Mouse (Mus musculus): ENCODE results near the gene Dpep1. TPM values are rescaled to one million over a fixed set of nuclear protein-coding genes. Genes with fewer than 3 reads are reported as not detected.
A peak's percentile ranks its signal among the peaks of the same experiment; 100 is the strongest.
"Not testable (repeated sequence)": the region's sequence is repeated elsewhere in the genome, so short reads cannot be mapped to it uniquely, and the experiment has no call there.

Gene Dpep1
- polyA plus RNA-seq, 1 experiment from 2014 or later: 0.40 TPM

DNA sequence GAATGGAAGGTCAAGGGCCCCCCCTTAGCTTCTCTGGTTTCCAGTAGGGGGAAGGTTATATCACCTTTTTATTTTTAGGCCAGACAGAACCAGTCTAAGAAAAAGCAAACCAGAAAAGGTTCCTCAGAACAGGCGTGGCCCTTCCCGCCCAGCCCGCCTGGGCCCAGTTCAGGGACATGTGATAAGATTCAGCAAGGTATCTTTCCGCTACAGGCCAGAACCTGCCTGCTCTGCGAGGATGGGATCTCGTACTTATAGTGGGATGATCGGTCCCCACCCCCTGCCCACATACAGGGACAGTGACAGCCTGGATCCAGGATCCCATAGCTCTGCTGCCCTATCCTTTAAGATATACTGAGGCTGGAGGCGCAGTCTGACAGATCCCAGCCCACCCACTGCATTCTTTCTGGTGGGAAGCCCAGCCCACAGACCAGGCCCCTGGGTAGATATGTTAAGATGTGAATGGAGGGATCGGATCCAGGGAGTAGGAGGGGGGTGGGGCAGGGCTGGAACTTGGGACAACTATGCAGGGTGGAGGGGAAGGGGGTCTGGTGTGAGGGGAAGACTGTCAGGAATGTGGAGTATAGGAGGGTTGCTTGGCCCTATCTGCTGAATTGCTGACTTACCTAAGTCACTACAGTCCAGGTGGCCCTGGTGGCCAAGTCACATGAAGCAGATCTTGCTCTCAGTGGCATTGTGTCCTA, 29.8 kb upstream of the Dpep1 start:
- no peaks in the 10 kb centered on the region for H3K9me3 ChIP-seq (replicated peaks; ENCODE audit: control insufficient read depth, low read length, poor library complexity, severe bottlenecking)
- no peaks in the 10 kb centered on the region for H3K4me1 ChIP-seq (ENCODE audit: control insufficient read depth, insufficient read depth, low read length)
- no peak overlapping the region for H3K9ac ChIP-seq (ENCODE audit: low read depth, low read length)
- no peak for ATAC-seq
- no peak overlapping the region for H3K4me2 ChIP-seq (ENCODE audit: low read length)
- no peaks in the 10 kb centered on the region for H3K36me3 ChIP-seq (ENCODE audit: control insufficient read depth, insufficient read depth, low read length)
- no peaks in the 10 kb centered on the region for H3K27me3 ChIP-seq (ENCODE audit: control insufficient read depth, insufficient read depth, low read depth, low read length)
- no peak overlapping the region for H3K4me3 ChIP-seq (ENCODE audit: low read depth, low read length)
- WGBS: 87% methylated on average over 9 of the region's 9 CpGs
- no peak overlapping the region for H3K27ac ChIP-seq (ENCODE audit: low read length)

GRCm38 (mm10) chr8:123157888-123158465, 28.1 kb upstream of the Dpep1 start, which contains the start of gene Sult5a1:
Sult5a1 (minus strand) TSS chr8:123158315.
- Histone ChIP-seq H3K36me3 (ENCODE audit: control insufficient read depth, insufficient read depth, low read length) (no peaks in the 10 kb centered on the region), H3K9me3 (replicated peaks; ENCODE audit: control insufficient read depth, low read length, poor library complexity, severe bottlenecking) (no peaks in the 10 kb centered on the region), H3K27ac (ENCODE audit: low read length) (no peak within 1 kb of the TSS), H3K4me3 (ENCODE audit: low read depth, low read length) (no peak within 1 kb of the TSS), H3K4me1 (ENCODE audit: control insufficient read depth, insufficient read depth, low read length) (no peaks in the 10 kb centered on the region), H3K27me3 (ENCODE audit: control insufficient read depth, insufficient read depth, low read depth, low read length) (no peaks in the 10 kb centered on the region), H3K9ac (ENCODE audit: low read depth, low read length) (no peak within 1 kb of the TSS), H3K4me2 (ENCODE audit: low read length) (no peak within 1 kb of the TSS)
- no peak for ATAC-seq
- WGBS: 30% methylated on average over 13 of the region's 13 CpGs

DNA sequence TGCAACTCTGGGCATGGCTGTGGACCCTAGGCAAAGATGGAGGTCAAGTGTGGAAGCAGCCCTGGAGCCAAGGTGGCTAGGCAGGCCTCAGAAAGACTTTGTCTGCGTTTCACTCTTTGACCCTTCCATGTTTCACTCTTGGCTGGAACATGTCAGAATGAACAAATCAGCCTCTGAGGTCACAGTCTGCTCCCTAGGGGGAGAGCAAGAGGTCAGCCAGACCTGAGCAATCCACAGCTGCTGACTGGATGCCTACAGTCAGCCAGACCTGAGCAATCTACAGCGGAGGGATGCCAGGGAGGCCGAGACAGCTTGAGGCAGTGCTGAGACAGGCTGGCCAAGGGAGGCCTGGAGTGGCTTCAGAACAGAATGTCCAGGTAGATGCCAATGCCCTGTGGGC, 4.7 kb upstream of the Dpep1 start:
- no peaks in the 10 kb centered on the region for H3K36me3 ChIP-seq (ENCODE audit: control insufficient read depth, insufficient read depth, low read length)
- no peak overlapping the region for H3K9ac ChIP-seq (ENCODE audit: low read depth, low read length)
- no peaks in the 10 kb centered on the region for H3K27me3 ChIP-seq (ENCODE audit: control insufficient read depth, insufficient read depth, low read depth, low read length)
- no peak overlapping the region for H3K27ac ChIP-seq (ENCODE audit: low read length)
- peaks cover 3% of the 10 kb centered on the region; the same call in 1 of the 2 replicates for H3K9me3 ChIP-seq (replicated peaks; ENCODE audit: control insufficient read depth, low read length, poor library complexity, severe bottlenecking)
- WGBS: 82% methylated on average over 3 of the region's 3 CpGs
- no peak for ATAC-seq
- H3K4me1 ChIP-seq (ENCODE audit: control insufficient read depth, insufficient read depth, low read length): no peaks in the 10 kb centered on the region
- H3K4me3 ChIP-seq (ENCODE audit: low read depth, low read length): no peak overlapping the region
- H3K4me2 ChIP-seq (ENCODE audit: low read length): no peak overlapping the region

DNA sequence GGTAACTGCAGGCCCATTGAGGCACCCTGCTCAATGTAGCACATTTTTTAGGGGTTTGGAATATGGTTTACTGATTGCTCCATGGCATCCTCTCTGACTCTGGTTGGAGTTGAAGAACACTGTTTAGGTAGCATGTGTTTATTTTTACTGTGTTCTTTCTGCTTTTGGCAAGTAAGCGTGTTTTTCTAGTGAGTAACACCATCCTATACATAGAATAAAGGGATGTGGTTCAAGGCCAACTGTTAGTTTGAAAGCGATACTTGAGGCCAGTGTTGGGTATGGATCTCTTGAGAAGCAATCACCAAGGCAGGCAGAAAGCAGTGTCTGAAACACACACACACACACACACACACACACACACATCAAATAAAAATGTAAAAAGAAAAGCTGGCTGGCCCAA, 2.0 kb downstream of the Dpep1 start:
- no peaks in the 10 kb centered on the region for H3K27me3 ChIP-seq (ENCODE audit: control insufficient read depth, insufficient read depth, low read depth, low read length)
- H3K4me2 ChIP-seq (ENCODE audit: low read length): no peak overlapping the region
- 79% methylated on average over 2 of the region's 2 CpGs for WGBS
- ATAC-seq: no peak
- H3K9ac ChIP-seq (ENCODE audit: low read depth, low read length): no peak overlapping the region
- no peaks in the 10 kb centered on the region for H3K36me3 ChIP-seq (ENCODE audit: control insufficient read depth, insufficient read depth, low read length)
- no peak overlapping the region for H3K4me3 ChIP-seq (ENCODE audit: low read depth, low read length)
- no peaks in the 10 kb centered on the region for H3K4me1 ChIP-seq (ENCODE audit: control insufficient read depth, insufficient read depth, low read length)
- H3K9me3 ChIP-seq (replicated peaks; ENCODE audit: control insufficient read depth, low read length, poor library complexity, severe bottlenecking): no peaks in the 10 kb centered on the region
- H3K27ac ChIP-seq (ENCODE audit: low read length): no peak overlapping the region

DNA sequence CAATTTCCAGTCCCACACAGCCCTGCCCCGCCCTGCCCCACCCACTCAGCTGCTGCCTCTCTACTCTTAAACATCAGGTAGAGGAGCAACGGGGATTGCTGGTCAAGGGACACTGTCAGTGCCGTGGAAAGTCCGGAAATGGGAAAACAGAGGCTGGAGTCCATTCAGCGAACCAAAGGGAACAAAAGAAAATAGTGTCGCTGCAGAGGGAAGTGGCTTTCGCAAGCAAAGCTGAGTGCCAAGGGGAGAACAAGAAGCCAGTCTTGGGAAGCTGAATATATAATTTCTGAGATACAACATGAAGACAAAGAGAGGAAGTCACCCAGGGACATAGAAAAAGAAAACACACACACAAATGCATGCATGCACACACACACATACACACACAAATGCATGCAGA, 2.8 kb downstream of the Dpep1 start:
- Histone ChIP-seq H3K27ac (ENCODE audit: low read length) (no peak overlapping the region), H3K27me3 (ENCODE audit: control insufficient read depth, insufficient read depth, low read depth, low read length) (no peaks in the 10 kb centered on the region), H3K36me3 (ENCODE audit: control insufficient read depth, insufficient read depth, low read length) (no peaks in the 10 kb centered on the region), H3K9ac (ENCODE audit: low read depth, low read length) (no peak overlapping the region), H3K4me3 (ENCODE audit: low read depth, low read length) (no peak overlapping the region), H3K9me3 (replicated peaks; ENCODE audit: control insufficient read depth, low read length, poor library complexity, severe bottlenecking) (no peaks in the 10 kb centered on the region), H3K4me1 (ENCODE audit: control insufficient read depth, insufficient read depth, low read length) (no peaks in the 10 kb centered on the region), H3K4me2 (ENCODE audit: low read length) (no peak overlapping the region)
- ATAC-seq: no peak
- 72% methylated on average over 7 of the region's 7 CpGs for WGBS

DNA sequence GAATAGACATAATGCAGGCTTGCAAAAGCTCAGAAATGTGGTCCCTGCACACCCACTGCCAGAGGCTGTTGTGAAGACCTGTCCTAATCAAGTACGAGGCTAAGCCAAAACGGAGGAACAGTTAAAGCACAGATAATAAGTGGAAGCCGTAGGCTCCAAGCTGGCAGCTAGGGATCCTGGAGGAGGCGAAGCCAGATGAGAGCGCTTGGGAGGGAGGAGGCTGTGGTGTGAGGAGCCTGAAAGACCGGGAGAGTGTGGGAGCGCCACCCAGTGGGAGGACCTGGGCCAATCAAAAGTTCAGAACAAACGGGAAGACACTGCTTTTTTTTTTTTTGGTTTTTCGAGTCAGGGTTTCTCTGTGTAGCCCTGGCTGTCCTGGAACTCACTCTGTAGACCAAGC, 4.6 kb downstream of the Dpep1 start:
- no peak overlapping the region for H3K9ac ChIP-seq (ENCODE audit: low read depth, low read length)
- no peaks in the 10 kb centered on the region for H3K36me3 ChIP-seq (ENCODE audit: control insufficient read depth, insufficient read depth, low read length)
- no peak overlapping the region for H3K4me2 ChIP-seq (ENCODE audit: low read length)
- ATAC-seq: 0 out of 2 replicates have a peak, but pooled peaks have one; percentile 51
- WGBS: 1% methylated on average over 9 of the region's 9 CpGs
- no peaks in the 10 kb centered on the region for H3K27me3 ChIP-seq (ENCODE audit: control insufficient read depth, insufficient read depth, low read depth, low read length)
- H3K9me3 ChIP-seq (replicated peaks; ENCODE audit: control insufficient read depth, low read length, poor library complexity, severe bottlenecking): no peaks in the 10 kb centered on the region
- no peak overlapping the region for H3K27ac ChIP-seq (ENCODE audit: low read length)
- no peak overlapping the region for H3K4me3 ChIP-seq (ENCODE audit: low read depth, low read length)
- no peaks in the 10 kb centered on the region for H3K4me1 ChIP-seq (ENCODE audit: control insufficient read depth, insufficient read depth, low read length)

- Histone ChIP-seq H3K4me1 (ENCODE audit: control insufficient read depth, insufficient read depth, low read length) (no peaks in the 10 kb centered on the region), H3K27me3 (ENCODE audit: control insufficient read depth, insufficient read depth, low read depth, low read length) (no peaks in the 10 kb centered on the region), H3K4me2 (ENCODE audit: low read length) (no peak overlapping the region), H3K4me3 (ENCODE audit: low read depth, low read length) (no peak overlapping the region), H3K27ac (ENCODE audit: low read length) (no peak overlapping the region), H3K9ac (ENCODE audit: low read depth, low read length) (no peak overlapping the region), H3K36me3 (ENCODE audit: control insufficient read depth, insufficient read depth, low read length) (no peaks in the 10 kb centered on the region), H3K9me3 (replicated peaks; ENCODE audit: control insufficient read depth, low read length, poor library complexity, severe bottlenecking) (no peaks in the 10 kb centered on the region)
- ATAC-seq: no peak
- 63% methylated on average over 8 of the region's 8 CpGs for WGBS
These were observed 5.9 kb downstream of the Dpep1 start for GRCm38 (mm10) chr8:123191908-123192307.

DNA sequence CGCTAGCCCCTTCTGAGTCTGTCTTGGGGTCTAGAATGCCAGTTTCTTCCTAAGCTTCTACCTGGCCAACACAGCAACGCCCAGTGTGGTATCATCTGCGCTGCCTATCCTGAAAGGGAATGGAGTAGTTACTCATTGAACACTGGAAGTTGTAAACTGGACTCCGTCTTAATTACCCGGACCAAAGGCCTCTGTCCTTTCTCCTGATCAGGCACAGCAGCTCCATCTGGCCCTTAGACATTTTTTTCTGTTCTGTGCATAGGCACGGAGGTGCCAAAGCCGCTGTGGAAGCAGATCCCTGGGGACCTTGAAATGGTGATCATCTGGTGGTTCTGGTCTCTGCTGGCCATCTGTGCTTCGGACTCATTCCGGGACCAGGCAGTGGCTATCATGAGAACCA, 7.7 kb downstream of the Dpep1 start:
- Histone ChIP-seq H3K4me3 (ENCODE audit: low read depth, low read length) (no peak overlapping the region), H3K27me3 (ENCODE audit: control insufficient read depth, insufficient read depth, low read depth, low read length) (no peaks in the 10 kb centered on the region), H3K27ac (ENCODE audit: low read length) (no peak overlapping the region), H3K9me3 (replicated peaks; ENCODE audit: control insufficient read depth, low read length, poor library complexity, severe bottlenecking) (no peaks in the 10 kb centered on the region), H3K4me1 (ENCODE audit: control insufficient read depth, insufficient read depth, low read length) (no peaks in the 10 kb centered on the region), H3K9ac (ENCODE audit: low read depth, low read length) (no peak overlapping the region), H3K36me3 (ENCODE audit: control insufficient read depth, insufficient read depth, low read length) (no peaks in the 10 kb centered on the region), H3K4me2 (ENCODE audit: low read length) (no peak overlapping the region)
- 88% methylated on average over 9 of the region's 9 CpGs for WGBS
- ATAC-seq: no peak

GRCm38 (mm10) chr8:123197016-123197415, 11.0 kb downstream of the Dpep1 start:
- WGBS: 74% methylated on average over 5 of the region's 5 CpGs

More at GRCm38 (mm10) chr8:123197016-123197415, 11.0 kb downstream of the Dpep1 start:
- not testable (repeated sequence) for H3K4me2 ChIP-seq (ENCODE audit: low read length); H3K9ac ChIP-seq (ENCODE audit: low read depth, low read length); H3K27ac ChIP-seq (ENCODE audit: low read length); ATAC-seq; H3K9me3 ChIP-seq (replicated peaks; ENCODE audit: control insufficient read depth, low read length, poor library complexity, severe bottlenecking); H3K27me3 ChIP-seq (ENCODE audit: control insufficient read depth, insufficient read depth, low read depth, low read length); H3K4me3 ChIP-seq (ENCODE audit: low read depth, low read length); H3K4me1 ChIP-seq (ENCODE audit: control insufficient read depth, insufficient read depth, low read length); H3K36me3 ChIP-seq (ENCODE audit: control insufficient read depth, insufficient read depth, low read length)

All from midbrain, embryonic 16.5 days (tissue).